Mouse (Mus musculus): ENCODE measurements around the gene Draxin. TPM values are rescaled to one million over a fixed set of nuclear protein-coding genes. Genes with fewer than 3 reads are reported as not detected.

Draxin gene
- total and polyA plus RNA-seq, 3 experiments, result 0.04 TPM; not detected in 2

DNA sequence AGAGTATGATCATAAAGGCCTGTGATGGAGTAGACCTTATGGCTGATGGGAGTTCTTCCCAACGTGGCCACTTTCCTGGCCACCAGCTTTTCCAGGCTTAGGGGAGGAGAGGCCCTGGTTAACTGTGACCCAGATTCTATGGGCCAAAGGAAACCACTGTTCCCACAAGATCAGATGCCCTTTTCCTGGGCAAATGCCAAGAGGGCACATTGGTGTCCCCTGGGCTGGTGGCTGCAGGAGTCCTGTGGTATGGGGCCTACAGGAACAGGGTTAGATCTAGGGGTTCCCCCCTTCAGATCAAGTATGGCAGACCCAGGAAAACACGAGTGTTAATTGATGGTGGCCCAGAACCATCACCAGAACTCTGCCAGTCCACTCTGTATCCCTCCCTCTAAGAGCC is 17.2 kb upstream of the Draxin start:
- DNase-seq (ENCODE audit: extremely low read depth), result no peak
- Histone ChIP-seq H3K4me1 (ENCODE audit: control insufficient read depth in 1 of 2, insufficient read depth in 2 of 2) (peaks cover 0 to 5% of the 10 kb centered on the region in 2 experiments; a peak in 2 of 4 replicates), H3K79me2 (replicated peaks; ENCODE audit: control insufficient read depth, extremely low read depth, insufficient read depth, poor library complexity, severe bottlenecking) (no peaks in the 10 kb centered on the region), H3K4me3 (replicated peaks in 1 of 3; ENCODE audit: low read depth in 2 of 3, low read length in 2 of 3, poor library complexity in 1 of 3) (no peak overlapping the region), H3K9me3 (replicated peaks; ENCODE audit: low read length) (no peaks in the 10 kb centered on the region), H3K4me2 (ENCODE audit: insufficient read depth, low read depth, poor library complexity, severe bottlenecking) (no peak overlapping the region), H3K27me3 (replicated peaks) (no peaks in the 10 kb centered on the region), H3K27ac (ENCODE audit: insufficient read depth, low read depth) (no peak overlapping the region), H3K36me3 (replicated peaks in 1 of 2; ENCODE audit: control insufficient read depth in 1 of 2, insufficient read depth in 1 of 2, low read length in 1 of 2) (peaks cover 34 to 68% of the 10 kb centered on the region in 2 experiments), H3K9ac (ENCODE audit: insufficient read depth, low read depth) (no peak overlapping the region)
- dilution Hi-C loops (cut with MboI; ENCODE audit: extremely low pct_ligation_motif_present, extremely low pct_unique_long_range_greater_than_20kb, low sequenced_read_pairs), result no loop called here
- TF ChIP-seq IRF4 (IDR thresholded peaks at IDR 0.05; ENCODE audit: low read depth, low read length) (no peak), TBP (conservative IDR thresholded peaks at IDR 0.05; ENCODE audit: low read depth, low read length) (no peak), MYC (IDR thresholded peaks at IDR 0.05; ENCODE audit: low read depth, low read length) (no peak), MAFK (IDR thresholded peaks at IDR 0.05; ENCODE audit: insufficient replicate concordance, low read length) (no peak), ETS1 (conservative IDR thresholded peaks at IDR 0.05; ENCODE audit: low read depth, low read length) (no peak), GABPA (IDR thresholded peaks at IDR 0.05; ENCODE audit: insufficient replicate concordance, low read depth, low read length) (no peak), POLR2AphosphoS2 (IDR thresholded peaks at IDR 0.05; ENCODE audit: low read depth, low read length) (no peak), HCFC1 (IDR thresholded peaks at IDR 0.05; ENCODE audit: low read depth, low read length) (no peak), ZNF384 (IDR thresholded peaks at IDR 0.05; ENCODE audit: low read depth, low read length) (no peak), USF1 (IDR thresholded peaks at IDR 0.05; ENCODE audit: low read depth, low read length) (no peak), MXI1 (IDR thresholded peaks at IDR 0.05; ENCODE audit: low read depth, low read length) (no peak), MAX (IDR thresholded peaks at IDR 0.05; ENCODE audit: low read length) (no peak)
- in situ Hi-C loops (cut with MboI; ENCODE audit: low pct_ligation_motif_present, low pct_unique_long_range_greater_than_20kb, low sequenced_read_pairs), result no loop called here

DNA sequence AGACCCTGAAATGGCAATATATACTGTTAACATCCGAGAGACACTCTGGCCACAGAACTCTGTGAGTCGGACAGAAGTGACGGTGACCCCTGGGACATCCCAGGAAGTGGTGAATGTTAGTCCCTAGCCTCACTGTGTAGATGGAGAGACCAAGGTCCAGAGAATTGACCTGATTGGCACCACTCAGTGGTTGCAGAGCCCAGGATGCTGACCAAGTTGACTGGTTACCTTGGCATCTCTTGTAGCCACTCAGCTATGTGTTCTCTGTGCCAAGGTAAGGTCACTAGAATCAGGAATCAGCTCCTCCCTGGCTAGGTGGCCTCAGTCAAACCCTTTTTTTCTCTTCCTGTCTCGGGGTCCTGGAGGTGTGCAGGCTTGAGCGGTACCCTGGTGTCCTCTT is 13.2 kb upstream of the Draxin start:
- Histone ChIP-seq H3K4me2 (ENCODE audit: insufficient read depth, low read depth, poor library complexity, severe bottlenecking) (no peak overlapping the region), H3K27me3 (replicated peaks) (peaks cover 7% of the 10 kb centered on the region), H3K9ac (ENCODE audit: insufficient read depth, low read depth) (no peak overlapping the region), H3K79me2 (replicated peaks; ENCODE audit: control insufficient read depth, extremely low read depth, insufficient read depth, poor library complexity, severe bottlenecking) (no peaks in the 10 kb centered on the region; the same call in 1 of the 2 replicates), H3K9me3 (replicated peaks; ENCODE audit: low read length) (no peaks in the 10 kb centered on the region), H3K27ac (ENCODE audit: insufficient read depth, low read depth) (no peak overlapping the region), H3K36me3 (replicated peaks in 1 of 2; ENCODE audit: control insufficient read depth in 1 of 2, insufficient read depth in 1 of 2, low read length in 1 of 2) (peaks cover 30 to 60% of the 10 kb centered on the region in 2 experiments), H3K4me1 (ENCODE audit: control insufficient read depth in 1 of 2, insufficient read depth in 2 of 2) (peaks cover 0 to 6% of the 10 kb centered on the region in 2 experiments; a peak in 2 of 4 replicates), H3K4me3 (replicated peaks in 1 of 3; ENCODE audit: low read depth in 2 of 3, low read length in 2 of 3, poor library complexity in 1 of 3) (no peak overlapping the region)
- TF ChIP-seq MYC (IDR thresholded peaks at IDR 0.05; ENCODE audit: low read depth, low read length) (no peak), JUN (IDR thresholded peaks at IDR 0.05; ENCODE audit: insufficient read depth, low read depth, low read length) (no peak), CHD1 (IDR thresholded peaks at IDR 0.05; ENCODE audit: low read depth, low read length) (no peak), ELF1 (IDR thresholded peaks at IDR 0.05; ENCODE audit: low read depth, low read length) (no peak), MAFK (IDR thresholded peaks at IDR 0.05; ENCODE audit: insufficient replicate concordance, low read length) (no peak), ETS1 (conservative IDR thresholded peaks at IDR 0.05; ENCODE audit: low read depth, low read length) (no peak), USF2 (conservative IDR thresholded peaks at IDR 0.05; ENCODE audit: low read depth, low read length) (no peak), SMC3 (IDR thresholded peaks at IDR 0.05; ENCODE audit: low read depth, low read length) (no peak), CTCF (conservative IDR thresholded peaks at IDR 0.05 in 1 of 2, IDR thresholded peaks at IDR 0.05 in 1 of 2; ENCODE audit: low read depth in 2 of 2, low read length in 2 of 2) (no peak), TBP (conservative IDR thresholded peaks at IDR 0.05; ENCODE audit: low read depth, low read length) (no peak)
- dilution Hi-C loops (cut with MboI; ENCODE audit: extremely low pct_ligation_motif_present, extremely low pct_unique_long_range_greater_than_20kb, low sequenced_read_pairs) (no loop called here), in situ Hi-C loops (cut with MboI; ENCODE audit: low pct_ligation_motif_present, low pct_unique_long_range_greater_than_20kb, low sequenced_read_pairs) (no loop called here)
- DNase-seq (ENCODE audit: extremely low read depth), result no peak
